Mouse (Mus musculus): ENCODE results near the gene Abcb1a. TPM values are rescaled to one million over a fixed set of nuclear protein-coding genes. Genes with fewer than 3 reads are reported as not detected.
"Not testable (repeated sequence)": the region's sequence is repeated elsewhere in the genome, so short reads cannot be mapped to it uniquely, and the experiment has no call there.

Abcb1a gene
- polyA plus RNA-seq, 1 experiment from 2014 or later, result 1.4 TPM

- no peak overlapping the region for H3K4me2 ChIP-seq (ENCODE audit: low read length)
- WGBS, result 56% methylated on average over 1 of the region's 1 CpGs
- H3K4me1 ChIP-seq (replicated peaks; ENCODE audit: control insufficient read depth, insufficient read depth, low read length), result no peaks in the 10 kb centered on the region
- H3K27ac ChIP-seq (ENCODE audit: low read length), result no peak overlapping the region
- no peaks in the 10 kb centered on the region for H3K27me3 ChIP-seq (replicated peaks; ENCODE audit: control insufficient read depth, insufficient read depth, low read length)
- H3K9me3 ChIP-seq (ENCODE audit: control insufficient read depth, low read length), result no peaks in the 10 kb centered on the region
- no peak overlapping the region for H3K9ac ChIP-seq (replicated peaks; ENCODE audit: low read depth, low read length)
- no peak for ATAC-seq
- no peaks in the 10 kb centered on the region for H3K36me3 ChIP-seq (ENCODE audit: control insufficient read depth, insufficient read depth)
- H3K4me3 ChIP-seq (replicated peaks; ENCODE audit: low read length), result no peak overlapping the region
Measured at GRCm38 (mm10) chr5:8719556-8719955, 59.7 kb downstream of the Abcb1a start.

GRCm38 (mm10) chr5:8722224-8722623, 62.3 kb downstream of the Abcb1a start:
- Histone ChIP-seq H3K4me1 (replicated peaks; ENCODE audit: control insufficient read depth, insufficient read depth, low read length) (no peaks in the 10 kb centered on the region), H3K27me3 (replicated peaks; ENCODE audit: control insufficient read depth, insufficient read depth, low read length) (no peaks in the 10 kb centered on the region), H3K36me3 (ENCODE audit: control insufficient read depth, insufficient read depth) (no peaks in the 10 kb centered on the region), H3K4me2 (ENCODE audit: low read length) (no peak overlapping the region), H3K4me3 (replicated peaks; ENCODE audit: low read length) (no peak overlapping the region), H3K27ac (ENCODE audit: low read length) (no peak overlapping the region), H3K9ac (replicated peaks; ENCODE audit: low read depth, low read length) (no peak overlapping the region), H3K9me3 (ENCODE audit: control insufficient read depth, low read length) (no peaks in the 10 kb centered on the region)
- ATAC-seq, result no peak
- 58% methylated on average over 1 of the region's 1 CpGs for WGBS

GRCm38 (mm10) chr5:8722867-8723266, 63.0 kb downstream of the Abcb1a start:
- 90% methylated on average over 5 of the region's 5 CpGs for WGBS
- Histone ChIP-seq H3K4me1 (replicated peaks; ENCODE audit: control insufficient read depth, insufficient read depth, low read length) (no peaks in the 10 kb centered on the region), H3K27me3 (replicated peaks; ENCODE audit: control insufficient read depth, insufficient read depth, low read length) (no peaks in the 10 kb centered on the region), H3K4me3 (replicated peaks; ENCODE audit: low read length) (no peak overlapping the region), H3K27ac (ENCODE audit: low read length) (no peak overlapping the region), H3K9me3 (ENCODE audit: control insufficient read depth, low read length) (no peaks in the 10 kb centered on the region), H3K9ac (replicated peaks; ENCODE audit: low read depth, low read length) (no peak overlapping the region), H3K36me3 (ENCODE audit: control insufficient read depth, insufficient read depth) (no peaks in the 10 kb centered on the region), H3K4me2 (ENCODE audit: low read length) (no peak overlapping the region)
- no peak for ATAC-seq

GRCm38 (mm10) chr5:8727760-8728159, 67.9 kb downstream of the Abcb1a start:
- no peak overlapping the region for H3K9ac ChIP-seq (replicated peaks; ENCODE audit: low read depth, low read length)
- no peaks in the 10 kb centered on the region for H3K27me3 ChIP-seq (replicated peaks; ENCODE audit: control insufficient read depth, insufficient read depth, low read length)
- WGBS, result 47% methylated on average over 4 of the region's 4 CpGs
- no peak overlapping the region for H3K4me2 ChIP-seq (ENCODE audit: low read length)
- H3K9me3 ChIP-seq (ENCODE audit: control insufficient read depth, low read length), result no peaks in the 10 kb centered on the region
- no peak overlapping the region for H3K4me3 ChIP-seq (replicated peaks; ENCODE audit: low read length)
- H3K27ac ChIP-seq (ENCODE audit: low read length), result no peak overlapping the region
- no peak for ATAC-seq
- no peaks in the 10 kb centered on the region for H3K36me3 ChIP-seq (ENCODE audit: control insufficient read depth, insufficient read depth)
- no peaks in the 10 kb centered on the region for H3K4me1 ChIP-seq (replicated peaks; ENCODE audit: control insufficient read depth, insufficient read depth, low read length)

GRCm38 (mm10) chr5:8732639-8733038, 72.8 kb downstream of the Abcb1a start:
- Histone ChIP-seq H3K9ac (replicated peaks; ENCODE audit: low read depth, low read length) (no peak overlapping the region), H3K27ac (ENCODE audit: low read length) (no peak overlapping the region), H3K4me3 (replicated peaks; ENCODE audit: low read length) (no peak overlapping the region), H3K36me3 (ENCODE audit: control insufficient read depth, insufficient read depth) (no peaks in the 10 kb centered on the region), H3K4me2 (ENCODE audit: low read length) (no peak overlapping the region), H3K4me1 (replicated peaks; ENCODE audit: control insufficient read depth, insufficient read depth, low read length) (no peaks in the 10 kb centered on the region), H3K27me3 (replicated peaks; ENCODE audit: control insufficient read depth, insufficient read depth, low read length) (no peaks in the 10 kb centered on the region), H3K9me3 (ENCODE audit: control insufficient read depth, low read length) (no peaks in the 10 kb centered on the region)
- no peak for ATAC-seq

- H3K4me2 ChIP-seq (ENCODE audit: low read length); H3K27me3 ChIP-seq (replicated peaks; ENCODE audit: control insufficient read depth, insufficient read depth, low read length); H3K9me3 ChIP-seq (ENCODE audit: control insufficient read depth, low read length); ATAC-seq; H3K27ac ChIP-seq (ENCODE audit: low read length); H3K9ac ChIP-seq (replicated peaks; ENCODE audit: low read depth, low read length); H3K36me3 ChIP-seq (ENCODE audit: control insufficient read depth, insufficient read depth); H3K4me1 ChIP-seq (replicated peaks; ENCODE audit: control insufficient read depth, insufficient read depth, low read length); H3K4me3 ChIP-seq (replicated peaks; ENCODE audit: low read length): not testable (repeated sequence)
- 79% methylated on average over 7 of the region's 10 CpGs for WGBS
Measured at GRCm38 (mm10) chr5:8733307-8733706, 73.4 kb downstream of the Abcb1a start.

GRCm38 (mm10) chr5:8736389-8736788, 76.5 kb downstream of the Abcb1a start:
- Histone ChIP-seq H3K4me1 (replicated peaks; ENCODE audit: control insufficient read depth, insufficient read depth, low read length) (no peaks in the 10 kb centered on the region), H3K9ac (replicated peaks; ENCODE audit: low read depth, low read length) (no peak overlapping the region), H3K4me2 (ENCODE audit: low read length) (no peak overlapping the region), H3K36me3 (ENCODE audit: control insufficient read depth, insufficient read depth) (no peaks in the 10 kb centered on the region), H3K27me3 (replicated peaks; ENCODE audit: control insufficient read depth, insufficient read depth, low read length) (no peaks in the 10 kb centered on the region), H3K27ac (ENCODE audit: low read length) (no peak overlapping the region), H3K4me3 (replicated peaks; ENCODE audit: low read length) (no peak overlapping the region), H3K9me3 (ENCODE audit: control insufficient read depth, low read length) (no peaks in the 10 kb centered on the region)
- 81% methylated on average over 4 of the region's 4 CpGs for WGBS
- no peak for ATAC-seq

GRCm38 (mm10) chr5:8737062-8737461, 77.2 kb downstream of the Abcb1a start:
- Histone ChIP-seq H3K27me3 (replicated peaks; ENCODE audit: control insufficient read depth, insufficient read depth, low read length) (no peaks in the 10 kb centered on the region), H3K4me2 (ENCODE audit: low read length) (no peak overlapping the region), H3K27ac (ENCODE audit: low read length) (no peak overlapping the region), H3K4me1 (replicated peaks; ENCODE audit: control insufficient read depth, insufficient read depth, low read length) (no peaks in the 10 kb centered on the region), H3K36me3 (ENCODE audit: control insufficient read depth, insufficient read depth) (no peaks in the 10 kb centered on the region), H3K9me3 (ENCODE audit: control insufficient read depth, low read length) (no peaks in the 10 kb centered on the region), H3K9ac (replicated peaks; ENCODE audit: low read depth, low read length) (no peak overlapping the region), H3K4me3 (replicated peaks; ENCODE audit: low read length) (no peak overlapping the region)
- WGBS, result 93% methylated on average over 4 of the region's 4 CpGs
- ATAC-seq, result no peak

GRCm38 (mm10) chr5:8747244-8747643, 87.4 kb downstream of the Abcb1a start:
- not testable (repeated sequence) for ATAC-seq; H3K4me2 ChIP-seq (ENCODE audit: low read length); H3K9me3 ChIP-seq (ENCODE audit: control insufficient read depth, low read length); H3K4me3 ChIP-seq (replicated peaks; ENCODE audit: low read length); H3K9ac ChIP-seq (replicated peaks; ENCODE audit: low read depth, low read length); H3K36me3 ChIP-seq (ENCODE audit: control insufficient read depth, insufficient read depth); H3K4me1 ChIP-seq (replicated peaks; ENCODE audit: control insufficient read depth, insufficient read depth, low read length); H3K27me3 ChIP-seq (replicated peaks; ENCODE audit: control insufficient read depth, insufficient read depth, low read length); H3K27ac ChIP-seq (ENCODE audit: low read length)
- 97% methylated on average over 13 of the region's 13 CpGs for WGBS

- H3K4me2 ChIP-seq (ENCODE audit: low read length), result no peak overlapping the region
- H3K36me3 ChIP-seq (ENCODE audit: control insufficient read depth, insufficient read depth), result no peaks in the 10 kb centered on the region
- no peak overlapping the region for H3K27ac ChIP-seq (ENCODE audit: low read length)
- H3K27me3 ChIP-seq (replicated peaks; ENCODE audit: control insufficient read depth, insufficient read depth, low read length), result no peaks in the 10 kb centered on the region
- H3K4me3 ChIP-seq (replicated peaks; ENCODE audit: low read length), result no peak overlapping the region
- 78% methylated on average over 3 of the region's 3 CpGs for WGBS
- no peak for ATAC-seq
- no peak overlapping the region for H3K9ac ChIP-seq (replicated peaks; ENCODE audit: low read depth, low read length)
- H3K9me3 ChIP-seq (ENCODE audit: control insufficient read depth, low read length), result no peaks in the 10 kb centered on the region
- H3K4me1 ChIP-seq (replicated peaks; ENCODE audit: control insufficient read depth, insufficient read depth, low read length), result no peaks in the 10 kb centered on the region
Measured at GRCm38 (mm10) chr5:8772866-8773265, 113.0 kb downstream of the Abcb1a start.
